Mouse (Mus musculus): ENCODE data around the gene Fbrs. TPM values are rescaled to one million over a fixed set of nuclear protein-coding genes. Genes with fewer than 3 reads are reported as not detected.

The Fbrs gene
- 23.0 and 53.9 TPM in 2 replicates for polyA plus RNA-seq (2012; rRNA removed; ENCODE audit: low replicate concordance)

GRCm38 (mm10) chr7:127478635-127479317 lies at the start of gene Fbrs:
Fbrs (plus strand) TSS chr7:127479199.

GRCm38 (mm10) chr7:127448521-127449300 lies 30.3 kb upstream of the Fbrs start, which contains the start of gene Zfp689:
Zfp689 (minus strand) TSS chr7:127449158.

GRCm38 (mm10) chr7:127459311-127459710 lies 19.7 kb upstream of the Fbrs start, which contains the start of gene Prr14:
Prr14 (plus strand) TSS chr7:127459611.

GRCm38 (mm10) chr7:127511808-127512230 lies 32.8 kb downstream of the Fbrs start, which contains the start of gene Srcap:
Srcap (plus strand) TSS chr7:127511983.

GRCm38 (mm10) chr7:127519284-127519683 lies 40.3 kb downstream of the Fbrs start, which contains the start of gene Gm42715:
Gm42715 (plus strand) TSS chr7:127519584.

Other genes with a start within 250 kb of the Fbrs start
- gene Zfp553, start 246.1 kb upstream of the Fbrs start, polyA plus RNA-seq (2012; rRNA removed; ENCODE audit: low replicate concordance): 9.6 and 16.8 TPM in 2 replicates
- gene Sept1, start 246.1 kb upstream of the Fbrs start, polyA plus RNA-seq (2012; rRNA removed; ENCODE audit: low replicate concordance): 75.4 and 186 TPM in 2 replicates
- 47.0 and 163 TPM in 2 replicates for gene Zfp771, start 234.9 kb upstream of the Fbrs start, polyA plus RNA-seq (2012; rRNA removed; ENCODE audit: low replicate concordance)
- 48.0 and 48.7 TPM in 2 replicates for gene Dctpp1, start 218.5 kb upstream of the Fbrs start, polyA plus RNA-seq (2012; rRNA removed; ENCODE audit: low replicate concordance)
- gene Sephs2, start 205.1 kb upstream of the Fbrs start, polyA plus RNA-seq (2012; rRNA removed; ENCODE audit: low replicate concordance): 26.2 and 37.4 TPM in 2 replicates
- gene Itgal, start 182.9 kb upstream of the Fbrs start, polyA plus RNA-seq (2012; rRNA removed; ENCODE audit: low replicate concordance): 50.2 and 53.8 TPM in 2 replicates
- gene Zfp768, start 133.6 kb upstream of the Fbrs start, polyA plus RNA-seq (2012; rRNA removed; ENCODE audit: low replicate concordance): 28.7 and 45.9 TPM in 2 replicates
- gene Zfp747, start 103.1 kb upstream of the Fbrs start, polyA plus RNA-seq (2012; rRNA removed; ENCODE audit: low replicate concordance): 7.4 and 8.2 TPM in 2 replicates
- gene 9130019O22Rik, start 92.0 kb upstream of the Fbrs start, polyA plus RNA-seq (2012; rRNA removed; ENCODE audit: low replicate concordance): 4.1 TPM in 2 replicates
- gene E430018J23Rik, start 85.6 kb upstream of the Fbrs start, polyA plus RNA-seq (2012; rRNA removed; ENCODE audit: low replicate concordance): 5.7 and 7.7 TPM in 2 replicates
- 6.5 and 8.7 TPM in 2 replicates for gene Zfp764, start 72.4 kb upstream of the Fbrs start, polyA plus RNA-seq (2012; rRNA removed; ENCODE audit: low replicate concordance)
- gene Zfp688, start 57.1 kb upstream of the Fbrs start, polyA plus RNA-seq (2012; rRNA removed; ENCODE audit: low replicate concordance): 16.2 and 30.6 TPM in 2 replicates
- 4.8 and 7.4 TPM in 2 replicates for gene Zfp689, start 30.0 kb upstream of the Fbrs start, polyA plus RNA-seq (2012; rRNA removed; ENCODE audit: low replicate concordance)
- 89.9 and 116 TPM in 2 replicates for gene Prr14, start 19.6 kb upstream of the Fbrs start, polyA plus RNA-seq (2012; rRNA removed; ENCODE audit: low replicate concordance)
- gene Srcap, start 32.8 kb downstream of the Fbrs start, polyA plus RNA-seq (2012; rRNA removed; ENCODE audit: low replicate concordance): 25.8 and 41.8 TPM in 2 replicates
- 7.2 and 11.5 TPM in 2 replicates for gene Gm42715, start 40.4 kb downstream of the Fbrs start, polyA plus RNA-seq (2012; rRNA removed; ENCODE audit: low replicate concordance)
- 3.3 TPM in 1 of 2 replicates, not detected in the other for gene Tmem265, start 82.2 kb downstream of the Fbrs start, polyA plus RNA-seq (2012; rRNA removed; ENCODE audit: low replicate concordance)
- 72.6 and 74.4 TPM in 2 replicates for gene Phkg2, start 94.1 kb downstream of the Fbrs start, polyA plus RNA-seq (2012; rRNA removed; ENCODE audit: low replicate concordance)
- gene Ccdc189, start 109.4 kb downstream of the Fbrs start, polyA plus RNA-seq (2012; rRNA removed; ENCODE audit: low replicate concordance): 4.0 and 5.5 TPM in 2 replicates
- 26.2 and 26.4 TPM in 2 replicates for gene Rnf40, start 109.6 kb downstream of the Fbrs start, polyA plus RNA-seq (2012; rRNA removed; ENCODE audit: low replicate concordance)
- gene Zfp629, start 136.6 kb downstream of the Fbrs start, polyA plus RNA-seq (2012; rRNA removed; ENCODE audit: low replicate concordance): 11.0 and 12.2 TPM in 2 replicates
- gene Bcl7c, start 229.7 kb downstream of the Fbrs start, polyA plus RNA-seq (2012; rRNA removed; ENCODE audit: low replicate concordance): 14.7 and 42.1 TPM in 2 replicates
- 27.0 and 30.5 TPM in 2 replicates for gene Ctf1, start 233.5 kb downstream of the Fbrs start, polyA plus RNA-seq (2012; rRNA removed; ENCODE audit: low replicate concordance)

Measured in mammary gland, adult 2 months (tissue).